Mouse (Mus musculus): ENCODE results near the gene Mylk3. TPM values are rescaled to one million over a fixed set of nuclear protein-coding genes. Genes with fewer than 3 reads are reported as not detected.

Mylk3 gene
- 0.71 and 1.7 TPM in 2 replicates for polyA plus RNA-seq (2014; fragmentation: Nextera tagmentation; extraction: Ambion mirVana)

DNA sequence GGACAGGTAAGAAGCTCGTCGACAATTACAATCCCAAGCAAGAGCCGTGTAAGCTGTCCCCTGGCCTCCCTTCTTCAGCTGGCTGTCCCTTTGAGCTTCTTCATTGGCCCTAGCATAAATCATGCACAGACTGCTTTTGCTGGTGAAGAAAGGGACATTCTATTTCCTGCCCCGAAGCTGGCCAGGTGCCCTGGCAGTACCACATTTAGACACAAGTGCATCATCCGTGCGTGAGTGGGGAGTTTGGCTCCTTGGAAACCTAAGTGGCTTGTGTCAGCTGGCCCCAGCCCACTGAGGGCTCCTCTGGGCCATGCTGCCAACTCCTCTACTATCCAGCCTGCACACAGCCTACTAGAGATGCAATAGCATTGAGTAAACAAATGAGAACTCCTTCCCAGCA, at the start of gene Mylk3:
Gene Mylk3, minus strand, starts transcription at position 141 of the 400 bp plus-strand sequence.
- H3K4me2 ChIP-seq (replicated peaks; ENCODE audit: low read depth, low read length) = no peak within 1 kb of the TSS
- H3K36me3 ChIP-seq (ENCODE audit: control insufficient read depth, insufficient read depth, low read length) = no peaks in the 10 kb centered on the region
- 78% methylated on average over 6 of the region's 6 CpGs for WGBS

DNA sequence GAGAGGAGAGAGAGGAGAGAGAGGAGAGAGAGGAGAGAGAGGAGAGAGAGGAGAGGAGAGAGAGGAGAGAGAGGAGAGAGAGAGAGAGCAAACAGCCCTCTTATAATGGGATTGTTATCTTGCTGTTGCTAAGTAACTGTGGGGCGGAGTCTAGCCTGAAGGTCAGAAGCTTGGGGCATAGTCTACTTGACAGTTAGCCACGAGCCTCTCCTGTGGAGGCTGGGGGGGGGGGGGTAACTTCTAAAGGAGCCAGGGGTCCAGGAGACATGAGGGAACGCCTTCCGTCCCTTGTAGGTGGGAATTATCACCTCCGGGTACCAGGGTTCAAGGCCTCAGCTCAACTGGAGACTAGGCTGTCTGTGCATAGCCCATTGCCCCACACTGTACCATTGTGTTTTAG, 49.6 kb upstream of the Mylk3 start:
- no peaks in the 10 kb centered on the region for H3K27me3 ChIP-seq (ENCODE audit: control insufficient read depth, insufficient read depth, low read length)
- 0 out of 2 replicates have a peak, but pooled peaks cover 11% of the 10 kb centered on the region for H3K4me1 ChIP-seq (ENCODE audit: control insufficient read depth, insufficient read depth, low read length)
- no peak overlapping the region for H3K9ac ChIP-seq (ENCODE audit: low read depth, low read length)
- no peak overlapping the region for H3K4me2 ChIP-seq (replicated peaks; ENCODE audit: low read depth, low read length)
- WGBS = 70% methylated on average over 5 of the region's 5 CpGs
- no peaks in the 10 kb centered on the region for H3K9me3 ChIP-seq (ENCODE audit: control insufficient read depth, low read length)
- no peak overlapping the region for H3K27ac ChIP-seq (ENCODE audit: low read depth, low read length)
- no peak overlapping the region for H3K4me3 ChIP-seq (ENCODE audit: low read length)
- no peaks in the 10 kb centered on the region for H3K36me3 ChIP-seq (ENCODE audit: control insufficient read depth, insufficient read depth, low read length)
- ATAC-seq (ENCODE audit: low FRiP score, low TSS enrichment) = no peak

More for the DNA sequence above, at the start of gene Mylk3:
- Histone ChIP-seq H3K4me1 (ENCODE audit: control insufficient read depth, insufficient read depth, low read length) (peaks cover 3% of the 10 kb centered on the region; the same call in 1 of the 2 replicates), H3K27me3 (ENCODE audit: control insufficient read depth, insufficient read depth, low read length) (no peaks in the 10 kb centered on the region), H3K27ac (ENCODE audit: low read depth, low read length) (no peak within 1 kb of the TSS), H3K9me3 (ENCODE audit: control insufficient read depth, low read length) (no peaks in the 10 kb centered on the region), H3K4me3 (ENCODE audit: low read length) (no peak within 1 kb of the TSS), H3K9ac (ENCODE audit: low read depth, low read length) (no peak within 1 kb of the TSS)
- ATAC-seq (ENCODE audit: low FRiP score, low TSS enrichment) = no peak

DNA sequence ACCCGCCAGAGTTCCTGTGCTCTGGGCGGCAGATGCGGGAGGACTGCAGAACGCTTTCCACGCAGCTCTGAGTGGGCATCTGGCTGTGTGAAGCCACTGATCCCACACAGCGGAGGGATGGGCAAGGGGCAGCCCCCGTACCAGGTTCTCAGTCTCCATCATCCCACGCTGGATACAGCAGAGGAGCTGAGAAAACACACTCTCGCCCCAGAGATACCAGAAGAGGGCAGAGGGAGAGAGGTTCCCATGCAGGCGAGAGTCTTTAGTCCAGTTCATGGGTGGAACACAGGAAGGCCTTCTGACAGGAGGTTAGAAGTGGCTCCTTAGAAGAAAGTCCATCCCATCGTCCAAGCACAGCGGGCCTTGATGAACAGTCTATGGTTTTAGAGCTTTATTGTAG, 48.7 kb upstream of the Mylk3 start:
- Histone ChIP-seq H3K9me3 (ENCODE audit: control insufficient read depth, low read length) (no peaks in the 10 kb centered on the region), H3K27me3 (ENCODE audit: control insufficient read depth, insufficient read depth, low read length) (no peaks in the 10 kb centered on the region), H3K27ac (ENCODE audit: low read depth, low read length) (no peak overlapping the region), H3K4me2 (replicated peaks; ENCODE audit: low read depth, low read length) (no peak overlapping the region), H3K36me3 (ENCODE audit: control insufficient read depth, insufficient read depth, low read length) (no peaks in the 10 kb centered on the region), H3K9ac (ENCODE audit: low read depth, low read length) (no peak overlapping the region), H3K4me1 (ENCODE audit: control insufficient read depth, insufficient read depth, low read length) (0 out of 2 replicates have a peak, but pooled peaks cover 16% of the 10 kb centered on the region), H3K4me3 (ENCODE audit: low read length) (no peak overlapping the region)
- ATAC-seq (ENCODE audit: low FRiP score, low TSS enrichment) = no peak
- WGBS = 72% methylated on average over 12 of the region's 12 CpGs

DNA sequence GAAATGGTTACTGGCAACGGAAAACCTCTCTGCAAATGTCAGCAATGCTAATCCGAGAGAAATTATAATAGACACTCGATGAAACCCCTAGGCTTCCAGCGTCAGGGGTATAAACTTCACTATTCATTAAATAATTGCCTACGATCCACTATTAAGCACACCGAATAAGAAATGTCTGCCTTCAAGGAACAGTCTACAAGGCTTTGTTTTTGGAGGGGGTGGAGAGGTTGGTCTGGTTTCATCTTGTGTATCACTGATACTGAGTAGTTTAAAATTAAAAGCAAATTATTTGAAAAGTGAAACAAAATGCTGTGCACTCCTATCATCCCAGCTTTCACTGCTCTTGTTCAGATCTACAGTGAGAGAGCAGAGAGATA, 46.9 kb upstream of the Mylk3 start:
- Histone ChIP-seq H3K4me2 (replicated peaks; ENCODE audit: low read depth, low read length) (peak overlapping the region; percentile 55), H3K27ac (ENCODE audit: low read depth, low read length) (no peak overlapping the region), H3K4me1 (ENCODE audit: control insufficient read depth, insufficient read depth, low read length) (peaks cover 26% of the 10 kb centered on the region; the same call in 1 of the 2 replicates), H3K4me3 (ENCODE audit: low read length) (peak overlapping the region; percentile 80), H3K9me3 (ENCODE audit: control insufficient read depth, low read length) (no peaks in the 10 kb centered on the region), H3K27me3 (ENCODE audit: control insufficient read depth, insufficient read depth, low read length) (no peaks in the 10 kb centered on the region), H3K9ac (ENCODE audit: low read depth, low read length) (0 out of 2 replicates have a peak overlapping the region, but pooled peaks have one; percentile 53), H3K36me3 (ENCODE audit: control insufficient read depth, insufficient read depth, low read length) (no peaks in the 10 kb centered on the region)
- ATAC-seq (ENCODE audit: low FRiP score, low TSS enrichment) = peak; percentile 56
- 4% methylated on average over 6 of the region's 6 CpGs for WGBS

DNA sequence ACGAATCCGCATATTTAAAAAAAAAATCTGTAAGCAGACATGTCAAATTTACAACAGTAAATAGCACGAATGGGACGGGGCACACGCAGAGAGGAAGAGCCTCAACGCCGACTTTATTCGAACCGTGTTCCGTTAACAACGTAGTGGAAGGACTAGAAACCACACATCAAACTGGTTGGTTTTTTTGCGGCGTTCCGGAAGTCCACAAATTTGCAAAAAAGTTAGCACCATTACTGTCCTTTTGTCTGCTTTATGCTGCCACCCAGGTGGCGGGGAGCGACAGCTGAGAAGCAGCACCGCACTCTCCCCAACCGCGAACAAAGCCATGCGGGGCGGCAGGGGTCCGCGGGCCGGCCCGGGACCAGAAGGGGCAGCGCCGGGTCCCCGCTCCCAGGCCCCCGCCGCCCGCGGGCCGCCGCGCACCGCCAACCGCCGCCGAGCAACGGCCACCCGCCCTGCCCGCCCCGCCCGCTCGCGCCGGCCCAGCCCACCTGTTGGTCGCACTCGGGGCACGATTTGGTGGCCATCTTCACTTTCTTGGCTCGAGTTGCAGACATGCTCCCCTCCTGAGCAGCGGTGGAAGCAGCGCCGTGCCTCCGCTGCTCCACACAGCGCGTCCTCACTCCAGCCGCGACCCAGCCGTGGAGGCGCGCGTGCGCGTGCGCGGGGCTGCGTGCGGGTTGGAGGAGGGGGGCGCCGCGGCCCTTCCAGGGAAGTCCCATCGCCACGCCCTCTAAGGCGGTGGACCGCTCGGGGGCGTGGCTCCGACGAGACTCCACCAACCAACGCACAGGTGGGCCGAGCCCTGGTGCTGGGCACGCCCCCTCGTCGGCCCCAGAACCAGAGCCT, 46.2 kb upstream of the Mylk3 start, which contains the start of gene 4921524J17Rik:
Gene 4921524J17Rik, minus strand, starts transcription at position 666 of the 849 bp plus-strand sequence.
- Histone ChIP-seq H3K4me3 (ENCODE audit: low read length) (peak within 1 kb of the TSS; percentile 80), H3K9ac (ENCODE audit: low read depth, low read length) (peak within 1 kb of the TSS; percentile 92), H3K27ac (ENCODE audit: low read depth, low read length) (peak within 1 kb of the TSS; percentile 88), H3K4me1 (ENCODE audit: control insufficient read depth, insufficient read depth, low read length) (peaks cover 26% of the 10 kb centered on the region; the same call in 1 of the 2 replicates), H3K27me3 (ENCODE audit: control insufficient read depth, insufficient read depth, low read length) (no peaks in the 10 kb centered on the region), H3K36me3 (ENCODE audit: control insufficient read depth, insufficient read depth, low read length) (no peaks in the 10 kb centered on the region), H3K4me2 (replicated peaks; ENCODE audit: low read depth, low read length) (peak within 1 kb of the TSS; percentile 55), H3K9me3 (ENCODE audit: control insufficient read depth, low read length) (no peaks in the 10 kb centered on the region)
- peak; percentile 99 for ATAC-seq (ENCODE audit: low FRiP score, low TSS enrichment)
- under 1% methylated on average over 58 of the region's 85 CpGs for WGBS

DNA sequence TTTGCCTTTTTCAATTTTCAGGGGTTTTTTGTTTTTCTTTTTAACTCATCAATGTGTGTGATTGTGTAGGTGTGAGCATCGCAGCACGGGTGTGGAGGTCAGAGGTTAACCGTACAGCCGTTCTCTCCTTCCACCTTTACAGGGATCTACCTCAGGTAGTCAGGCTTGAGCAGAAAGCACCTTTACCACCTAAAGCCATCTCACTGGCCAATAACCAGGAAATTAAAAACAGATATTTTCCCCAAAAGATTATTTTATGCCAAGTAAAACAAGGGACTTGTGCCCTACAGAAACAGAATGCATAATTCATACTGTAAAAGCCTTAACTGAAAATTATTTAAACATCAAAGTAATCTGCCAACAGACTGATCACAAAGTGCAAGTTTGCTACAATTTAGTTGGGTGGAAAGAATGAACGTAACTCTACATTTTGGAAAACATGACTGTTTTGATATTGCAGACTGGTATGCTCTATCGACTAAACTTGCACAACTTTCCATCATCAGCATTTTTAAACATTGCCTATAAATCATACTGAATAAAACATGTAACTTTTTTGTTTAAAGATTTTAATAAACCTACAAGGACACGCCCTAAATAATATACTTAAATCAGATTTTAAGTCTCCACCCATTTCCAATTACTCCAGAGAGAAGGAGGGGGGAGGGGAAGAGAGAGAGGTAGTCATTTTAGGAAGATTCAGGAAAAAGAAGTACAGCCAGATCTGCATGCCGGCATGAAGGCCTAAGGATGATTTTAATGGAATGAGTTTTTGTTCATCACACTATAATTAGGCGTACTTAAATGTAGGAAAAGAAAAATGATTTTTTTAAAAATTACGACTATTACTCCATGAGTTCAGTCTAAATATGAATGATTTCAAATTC, 45.4 kb upstream of the Mylk3 start:
- Histone ChIP-seq H3K36me3 (ENCODE audit: control insufficient read depth, insufficient read depth, low read length) (no peaks in the 10 kb centered on the region), H3K9ac (ENCODE audit: low read depth, low read length) (peak overlapping the region; percentile 92), H3K27me3 (ENCODE audit: control insufficient read depth, insufficient read depth, low read length) (no peaks in the 10 kb centered on the region), H3K9me3 (ENCODE audit: control insufficient read depth, low read length) (no peaks in the 10 kb centered on the region), H3K4me3 (ENCODE audit: low read length) (peak overlapping the region; percentile 80), H3K4me1 (ENCODE audit: control insufficient read depth, insufficient read depth, low read length) (peaks cover 26% of the 10 kb centered on the region; the same call in 1 of the 2 replicates), H3K27ac (ENCODE audit: low read depth, low read length) (peak overlapping the region; percentile 88), H3K4me2 (replicated peaks; ENCODE audit: low read depth, low read length) (peak overlapping the region; percentile 50)
- 11% methylated on average over 10 of the region's 10 CpGs for WGBS
- no peak for ATAC-seq (ENCODE audit: low FRiP score, low TSS enrichment)

DNA sequence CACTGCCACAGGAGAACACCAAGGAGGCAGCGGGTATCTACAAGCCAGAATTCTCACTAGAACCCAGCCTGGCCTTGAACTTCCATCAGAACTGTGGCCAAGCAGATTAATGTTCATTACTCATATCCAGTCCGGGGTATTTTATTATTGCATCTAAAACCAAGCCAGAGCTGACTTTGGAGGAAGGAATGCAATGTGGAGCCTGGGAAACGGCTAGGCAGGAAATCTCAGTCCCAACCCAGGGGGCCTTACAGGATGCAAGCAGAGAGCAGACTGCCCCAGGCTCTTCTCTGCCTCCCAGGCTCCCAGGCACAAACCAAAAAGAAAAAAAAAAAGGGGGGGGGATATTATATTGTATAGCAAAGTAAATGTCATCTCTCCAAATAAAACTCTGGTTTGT, 44.7 kb upstream of the Mylk3 start:
- H3K4me2 ChIP-seq (replicated peaks; ENCODE audit: low read depth, low read length) = peak overlapping the region; percentile 50
- peaks cover 26% of the 10 kb centered on the region; the same call in 1 of the 2 replicates for H3K4me1 ChIP-seq (ENCODE audit: control insufficient read depth, insufficient read depth, low read length)
- no peaks in the 10 kb centered on the region for H3K9me3 ChIP-seq (ENCODE audit: control insufficient read depth, low read length)
- no peak for ATAC-seq (ENCODE audit: low FRiP score, low TSS enrichment)
- no peaks in the 10 kb centered on the region for H3K36me3 ChIP-seq (ENCODE audit: control insufficient read depth, insufficient read depth, low read length)
- H3K4me3 ChIP-seq (ENCODE audit: low read length) = peak overlapping the region; percentile 80
- no peak overlapping the region for H3K27ac ChIP-seq (ENCODE audit: low read depth, low read length)
- no peak overlapping the region for H3K9ac ChIP-seq (ENCODE audit: low read depth, low read length)
- WGBS = 31% methylated on average over 3 of the region's 3 CpGs
- no peaks in the 10 kb centered on the region for H3K27me3 ChIP-seq (ENCODE audit: control insufficient read depth, insufficient read depth, low read length)

DNA sequence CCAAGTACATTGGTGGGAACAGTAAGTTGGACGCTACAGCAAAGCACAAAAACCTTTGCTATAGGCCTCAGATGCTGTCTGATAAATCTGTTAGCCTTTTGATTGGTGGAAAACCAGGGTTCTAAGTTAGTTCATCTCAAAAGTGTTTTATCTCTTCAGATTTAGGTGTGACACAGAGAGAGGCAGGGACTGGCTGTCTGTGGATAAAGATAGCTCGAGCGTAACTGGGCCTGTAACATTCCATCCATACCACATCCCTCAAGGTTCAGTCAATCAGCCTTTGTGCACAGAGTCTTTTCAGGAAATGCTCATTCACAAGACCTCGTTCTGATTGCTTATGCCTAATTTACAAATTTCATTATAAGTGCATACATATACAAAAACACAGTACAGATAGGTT, 43.1 kb upstream of the Mylk3 start:
- 39% methylated on average over 4 of the region's 4 CpGs for WGBS
- Histone ChIP-seq H3K4me2 (replicated peaks; ENCODE audit: low read depth, low read length) (peak overlapping the region; percentile 12; the same call in 1 of the 2 replicates), H3K4me3 (ENCODE audit: low read length) (no peak overlapping the region), H3K27me3 (ENCODE audit: control insufficient read depth, insufficient read depth, low read length) (no peaks in the 10 kb centered on the region), H3K36me3 (ENCODE audit: control insufficient read depth, insufficient read depth, low read length) (peaks cover 2% of the 10 kb centered on the region; the same call in 1 of the 2 replicates), H3K27ac (ENCODE audit: low read depth, low read length) (no peak overlapping the region; the same call in 1 of the 2 replicates), H3K4me1 (ENCODE audit: control insufficient read depth, insufficient read depth, low read length) (peaks cover 25% of the 10 kb centered on the region; the same call in 1 of the 2 replicates), H3K9ac (ENCODE audit: low read depth, low read length) (no peak overlapping the region), H3K9me3 (ENCODE audit: control insufficient read depth, low read length) (no peaks in the 10 kb centered on the region)
- no peak for ATAC-seq (ENCODE audit: low FRiP score, low TSS enrichment)

Data from kidney, embryonic 14.5 days (tissue).